Mouse (Mus musculus) brain, embryonic 14.5 days (tissue): ENCODE data around the gene Trpm3.

Source experiments
- CTCF ChIP-seq: fragments of 200-500 bp; IDR thresholded peaks from 2 replicates; pipeline ENCODE4 v1.5.1; 2012; ENCODE audit warnings: inconsistent platforms, mild to moderate bottlenecking, moderate library complexity, borderline replicate concordance; ENCODE audit not compliant: insufficient read depth, insufficient read length; ENCODE audit errors: extremely low read depth
- POLR2A ChIP-seq: fragments of 200-500 bp; IDR thresholded peaks from 2 replicates; pipeline ENCODE4 v1.6.1; 2012; ENCODE audit warnings: mild to moderate bottlenecking, inconsistent platforms, borderline replicate concordance; ENCODE audit not compliant: poor library complexity, insufficient read depth, insufficient read length, severe bottlenecking; ENCODE audit errors: extremely low read depth

DNA sequence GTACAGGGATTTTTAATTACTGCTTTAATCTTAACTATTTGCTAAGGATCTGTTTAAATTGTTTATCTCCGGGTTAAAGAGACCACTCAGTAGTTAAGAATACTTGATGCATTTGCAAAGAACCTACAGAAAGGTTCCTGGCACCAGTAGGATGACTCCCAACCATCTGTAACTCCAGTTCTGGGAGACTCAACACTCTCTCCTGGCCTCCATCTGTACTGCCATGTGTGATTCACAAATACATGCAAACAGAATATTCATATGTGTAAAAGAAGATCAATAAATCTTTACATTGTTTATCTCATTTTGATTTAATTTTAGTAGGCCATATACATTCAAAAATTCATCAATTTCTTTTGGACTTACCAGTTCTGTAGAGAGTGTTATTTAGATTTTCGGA lies 731.0 kb downstream of the Trpm3 start:
- no peak for TF ChIP-seq CTCF
- TF ChIP-seq POLR2A, result no peak
